Mouse (Mus musculus) CD8-positive naive resting alpha-beta T cell, adult 2 months (primary cell): ENCODE measurements around the gene 4921501E09Rik.
"Not testable (repeated sequence)": the region's sequence is repeated elsewhere in the genome, so short reads cannot be mapped to it uniquely, and the experiment has no call there.

Experiments used
- DNase-seq, 2 experiments: peaks; one replicate each; pipeline ENCODE4 v3.0.0; 2022; ENCODE audit warnings: low read depth in 2 of 2, low spot score in 2 of 2

Gene 4921501E09Rik

DNA sequence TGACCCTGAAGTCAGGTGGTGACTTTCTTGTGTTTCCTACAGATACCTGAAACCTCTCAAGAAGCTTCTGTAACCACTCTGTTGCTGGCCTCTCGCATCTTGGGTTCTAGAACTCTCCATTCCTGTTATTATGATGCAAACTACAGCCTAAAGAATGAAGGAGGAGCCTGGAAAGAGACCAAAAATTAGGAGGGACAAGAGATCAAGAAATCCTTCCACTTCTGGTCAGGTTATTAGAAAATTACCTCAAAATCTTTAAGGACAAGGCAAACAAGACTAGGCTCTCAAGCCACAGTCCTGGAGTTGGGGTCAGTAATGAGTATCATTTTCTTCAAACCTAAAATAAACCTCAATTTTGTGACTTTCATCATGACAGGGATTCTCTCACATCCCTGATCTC lies at the start of gene 4921501E09Rik:
TSS of gene 4921501E09Rik (minus strand) at position 101 of the 400 bp plus-strand sequence.
- no peak for DNase-seq

DNA sequence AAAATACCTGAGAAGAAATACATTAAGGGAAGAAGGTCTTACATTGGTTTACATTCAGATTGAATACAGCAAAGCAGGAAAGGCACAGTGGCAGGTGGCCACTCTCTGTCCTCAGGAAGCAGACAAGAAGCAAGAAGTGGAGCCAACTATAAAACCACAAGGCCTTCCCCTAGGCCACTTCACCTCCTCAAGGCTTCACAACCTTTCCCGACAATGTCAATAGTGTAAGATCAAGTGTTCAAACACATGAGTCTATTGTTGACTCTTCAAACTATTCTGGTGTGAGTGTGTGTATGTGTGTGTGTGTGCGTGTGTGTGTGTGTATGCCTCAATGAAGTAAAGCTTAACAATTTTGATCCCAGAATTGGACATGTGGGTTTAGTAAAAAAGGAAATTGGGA lies 29.5 kb upstream of the 4921501E09Rik start:
- DNase-seq, result no peak

DNA sequence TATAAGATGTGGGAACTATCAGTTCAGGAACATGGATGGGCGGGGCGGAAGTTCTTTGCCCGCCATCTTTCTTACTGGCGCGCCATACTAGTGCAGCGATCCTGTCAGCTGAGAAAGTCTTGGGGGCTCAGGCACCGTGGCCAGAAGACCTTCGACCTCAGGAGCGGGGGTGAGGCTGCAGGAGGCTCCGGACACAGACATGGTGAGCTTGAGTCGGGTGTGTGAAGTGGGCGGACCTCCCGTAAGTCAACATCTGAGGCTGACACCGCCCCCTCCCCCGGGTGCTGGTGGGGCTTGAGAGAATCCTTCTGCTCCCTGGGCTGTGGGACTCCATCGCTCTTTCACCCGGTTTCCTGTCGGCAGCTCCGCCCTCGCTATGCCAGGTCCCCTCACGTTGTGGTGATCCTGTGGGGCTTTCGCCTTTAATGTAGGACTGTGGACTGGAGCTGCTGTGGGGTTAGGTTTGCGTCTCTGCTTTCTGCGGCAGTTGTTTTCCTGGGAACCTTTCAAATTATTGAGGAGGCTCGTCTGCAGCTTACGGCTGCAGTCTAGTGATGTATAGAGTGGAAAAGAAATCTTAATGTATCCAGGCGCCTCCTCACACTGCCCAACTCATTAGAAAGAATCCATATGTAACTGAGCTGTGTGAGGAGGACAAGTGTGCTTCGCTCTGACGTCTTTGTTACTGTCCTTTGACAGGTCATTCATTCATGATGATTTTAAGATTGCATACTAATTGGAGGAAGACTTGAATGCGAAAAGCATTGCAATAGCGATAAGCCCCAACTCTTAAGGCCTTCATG lies 24.7 kb upstream of the 4921501E09Rik start:
- peak; percentile 26 to 52 for DNase-seq

DNA sequence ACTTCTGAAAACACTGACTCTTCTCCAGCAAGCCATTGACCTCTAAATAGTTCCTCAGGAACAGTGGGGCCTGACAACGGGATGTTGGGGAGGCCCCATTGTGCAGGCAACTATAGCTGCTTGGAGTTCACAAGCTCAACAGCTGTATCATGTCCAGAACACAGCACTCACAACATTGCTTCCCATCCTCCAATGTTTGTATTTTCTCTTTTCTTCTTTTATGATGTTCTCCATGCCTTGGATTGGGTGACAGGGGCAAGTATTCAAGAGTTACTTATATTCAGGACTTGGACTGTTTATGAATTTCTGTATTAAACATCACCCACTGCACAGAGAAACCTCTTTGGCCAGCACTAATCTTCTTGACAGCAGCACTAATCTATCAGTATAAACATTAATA lies 23.8 kb upstream of the 4921501E09Rik start:
- no peak for DNase-seq

DNA sequence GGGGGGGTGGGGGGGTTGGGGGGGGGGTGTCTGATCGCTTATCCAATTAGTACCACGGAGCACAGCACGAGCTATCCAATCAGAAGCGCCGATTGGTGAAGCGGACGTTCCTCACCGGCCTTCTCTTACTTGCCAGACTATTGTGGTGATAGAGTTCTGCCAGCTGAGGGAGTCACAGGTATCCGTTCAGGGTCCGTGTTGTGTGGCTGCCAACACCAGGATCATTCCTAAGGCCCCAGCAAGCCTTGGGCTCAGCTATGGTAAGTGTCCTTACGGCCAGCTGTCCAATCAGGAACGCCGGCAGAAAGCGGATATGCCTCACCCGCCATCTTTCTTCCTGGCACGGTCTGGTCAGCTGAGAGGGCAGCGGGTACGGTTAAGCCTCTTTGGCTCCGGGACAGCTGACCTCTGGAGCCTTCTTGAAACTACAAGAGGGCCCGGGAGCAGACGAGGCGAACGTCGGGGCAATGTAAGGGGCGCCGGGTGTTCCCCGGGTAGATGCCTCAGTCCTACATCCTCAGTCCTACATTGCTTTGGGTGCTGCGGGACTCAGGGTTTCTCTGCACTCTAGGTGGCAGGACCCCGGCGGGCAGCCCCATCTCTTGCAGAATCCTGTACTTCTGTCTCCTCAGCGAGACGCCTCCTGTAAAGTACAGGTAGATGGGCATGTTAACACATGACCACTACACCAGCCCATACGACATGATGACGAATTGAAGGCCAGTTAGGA lies 21.5 kb upstream of the 4921501E09Rik start, which contains the start of gene Zfp563:
TSS of gene Zfp563 (plus strand) at position 91 of the 730 bp plus-strand sequence.
- peak; percentile 70 to 78 for DNase-seq

DNA sequence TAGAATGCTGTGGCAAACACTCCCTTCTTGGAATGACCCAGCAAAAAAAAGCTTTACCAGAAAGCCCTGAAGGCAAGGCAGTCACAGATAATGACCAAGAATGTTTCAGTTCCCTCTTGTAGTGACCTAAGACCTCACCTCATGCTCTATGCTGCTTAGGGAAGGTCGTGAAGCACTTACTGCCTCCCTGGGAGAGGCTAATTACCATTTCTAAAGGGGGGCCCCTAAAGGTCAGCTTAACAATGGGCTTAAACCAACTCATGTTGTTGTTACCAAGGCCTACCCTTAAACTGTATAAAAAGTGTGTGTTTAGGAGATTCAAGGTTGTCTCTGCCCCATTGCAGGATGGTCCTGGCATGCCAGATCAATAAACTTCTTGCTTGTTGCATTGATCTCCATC lies 4.9 kb downstream of the 4921501E09Rik start:
- DNase-seq, result no peak

DNA sequence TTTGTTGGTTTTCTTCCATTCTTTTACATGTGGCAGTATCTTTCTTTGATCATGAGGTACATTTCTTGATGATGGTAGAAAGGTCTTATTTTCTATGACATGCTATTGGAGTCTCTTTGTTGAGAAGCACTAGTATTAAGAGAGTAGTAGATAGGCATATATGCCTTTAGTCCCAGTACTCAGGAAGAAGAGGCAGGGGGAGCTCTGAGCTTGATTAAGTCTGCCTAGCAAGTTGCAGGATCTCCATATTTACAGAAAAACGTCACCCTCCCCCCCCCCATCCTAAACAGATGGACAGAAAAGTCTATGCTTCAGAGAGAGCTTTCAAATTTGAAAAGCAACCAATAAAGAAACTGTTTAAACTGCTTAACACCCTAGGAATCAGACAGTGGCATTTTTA lies 9.1 kb downstream of the 4921501E09Rik start:
- no peak for DNase-seq

DNA sequence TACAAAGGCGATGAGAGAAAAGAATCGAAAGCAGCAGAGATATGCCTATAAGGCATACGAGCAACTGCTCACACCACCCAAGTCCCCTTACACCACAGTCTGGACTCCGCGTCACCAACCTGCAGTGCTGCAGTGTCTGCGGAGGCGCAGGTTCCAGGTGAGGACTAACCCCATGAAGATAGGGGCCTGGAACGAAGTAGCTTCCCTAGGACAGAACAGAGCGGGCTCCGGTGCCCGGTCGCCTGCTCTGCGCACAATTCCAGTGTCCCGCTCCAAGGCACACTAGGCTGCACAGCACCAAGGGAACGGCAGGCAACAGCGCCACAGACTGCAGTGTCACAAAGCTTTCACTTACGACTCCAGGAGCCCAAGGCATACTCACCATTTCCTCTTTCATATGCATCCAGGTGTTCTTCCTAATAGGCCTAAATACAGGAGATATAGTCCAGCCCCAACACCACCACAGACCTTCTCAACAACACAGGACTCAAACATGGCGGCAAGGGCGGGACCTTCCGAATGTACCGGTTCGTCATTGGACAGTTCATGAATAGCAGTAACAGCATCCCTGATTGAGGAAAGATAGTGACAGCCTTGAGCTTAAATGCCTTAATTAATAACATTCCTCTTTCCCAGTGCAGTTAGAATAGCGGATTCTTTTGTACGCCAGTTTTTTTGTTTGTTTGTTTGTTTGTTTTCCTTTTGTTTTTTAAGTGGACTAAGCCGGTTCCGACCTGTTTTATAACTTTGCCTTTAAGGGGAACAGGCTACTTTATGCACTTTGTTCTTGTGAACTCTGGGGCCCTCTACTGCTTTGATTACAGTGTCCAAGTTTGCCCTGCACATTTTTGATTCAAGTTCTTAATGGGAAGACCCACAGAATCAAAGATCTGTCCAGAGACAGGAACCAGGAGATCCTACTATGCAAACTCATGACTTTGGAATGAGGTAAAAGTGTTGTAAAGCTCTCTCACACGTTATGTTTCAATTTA lies 34.7 kb downstream of the 4921501E09Rik start, which contains the start of gene Zfp763:
TSS of gene Zfp763 (minus strand) at position 503 of the 992 bp plus-strand sequence.
- peak; percentile 53 to 71 for DNase-seq

DNA sequence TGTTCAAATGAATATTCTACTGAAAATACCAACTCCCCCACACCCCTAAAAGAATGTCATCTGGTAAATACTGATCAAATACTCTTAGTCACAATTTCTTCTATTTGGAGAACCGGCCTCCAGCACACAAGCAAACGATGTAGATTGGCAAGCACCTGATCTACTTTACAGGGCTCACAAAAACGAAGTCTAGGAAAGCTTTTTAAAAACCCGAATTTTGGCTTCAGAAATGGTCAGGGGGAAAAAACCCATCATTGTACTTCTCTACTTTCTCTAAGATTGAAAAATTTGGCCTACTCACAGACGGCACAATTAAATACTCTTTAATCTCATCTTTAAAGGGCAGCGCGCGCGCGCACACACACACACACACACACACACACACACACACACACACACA lies 35.5 kb downstream of the 4921501E09Rik start:
- no peak for DNase-seq

DNA sequence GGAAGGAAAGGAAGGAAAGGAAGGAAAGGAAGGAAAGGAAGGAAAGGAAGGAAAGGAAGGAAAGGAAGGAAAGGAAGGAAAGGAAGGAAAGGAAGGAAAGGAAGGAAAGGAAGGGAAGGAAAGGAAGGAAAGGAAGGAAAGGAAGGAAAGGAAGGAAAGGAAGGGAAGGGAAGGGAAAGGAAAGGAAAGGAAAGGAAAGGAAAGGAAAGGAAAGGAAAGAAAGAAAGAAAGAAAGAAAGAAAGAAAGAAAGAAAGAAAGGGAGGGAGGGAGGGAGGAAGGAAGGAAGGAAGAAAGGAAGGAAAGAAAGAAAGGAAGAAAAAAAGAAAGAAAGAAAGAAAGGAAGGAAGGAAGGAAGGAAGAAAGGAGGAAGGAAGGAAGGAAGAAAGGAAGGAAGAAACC lies 47.4 kb downstream of the 4921501E09Rik start:
- DNase-seq, result not testable (repeated sequence)
